Mouse (Mus musculus): ENCODE measurements at regions not wholly inside any gene's neighbourhood (a gene's known extent, or its start where the extent isn't known, plus 50 kb on each side); places are given as distances from the start of the nearest gene placed in this dataset.

DNA sequence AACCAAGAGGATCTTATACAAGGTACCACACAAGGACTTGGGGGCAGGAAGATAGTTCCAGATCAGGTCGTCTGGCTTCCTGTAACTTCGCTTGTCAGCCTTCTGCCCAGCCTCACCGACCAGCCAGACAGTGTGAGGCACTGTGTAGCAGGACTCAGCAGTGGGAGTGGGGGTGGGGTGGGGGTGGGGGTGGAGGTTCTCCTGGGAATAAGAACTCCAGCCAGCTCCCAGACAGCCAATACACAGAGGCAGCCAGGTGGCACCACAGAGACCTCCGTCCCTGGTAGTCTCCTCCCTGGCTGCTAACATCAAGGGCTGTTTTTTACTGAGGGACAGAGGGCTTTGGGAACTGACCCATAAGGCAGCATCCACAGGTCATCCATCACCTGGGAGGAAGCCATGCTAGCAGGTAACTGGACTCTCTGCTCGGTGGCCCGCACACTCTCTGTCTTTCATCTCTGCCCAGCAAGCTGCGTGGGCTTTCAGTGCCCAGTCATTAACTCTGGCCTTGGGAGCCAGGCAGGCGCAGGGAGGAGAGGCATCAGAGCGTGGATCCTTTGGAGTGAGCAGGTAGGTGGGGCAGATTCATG lies 60.3 kb upstream of the Wnt4 start:
- H3K27me3 ChIP-seq (ENCODE audit: poor library complexity, severe bottlenecking): no peaks in the 10 kb centered on the region
- H3K27ac ChIP-seq: no peak overlapping the region
- DNase-seq (ENCODE audit: extremely low spot score, low spot score): no peak
- H3K4me3 ChIP-seq: no peak overlapping the region
- peaks cover 7% of the 10 kb centered on the region for H3K4me1 ChIP-seq
- H3K36me3 ChIP-seq (replicated peaks): no peaks in the 10 kb centered on the region
- WGBS: 71% methylated on average over 9 of the region's 9 CpGs
- peaks cover 4% of the 10 kb centered on the region; the same call in 1 of the 2 replicates for H3K9me3 ChIP-seq

DNA sequence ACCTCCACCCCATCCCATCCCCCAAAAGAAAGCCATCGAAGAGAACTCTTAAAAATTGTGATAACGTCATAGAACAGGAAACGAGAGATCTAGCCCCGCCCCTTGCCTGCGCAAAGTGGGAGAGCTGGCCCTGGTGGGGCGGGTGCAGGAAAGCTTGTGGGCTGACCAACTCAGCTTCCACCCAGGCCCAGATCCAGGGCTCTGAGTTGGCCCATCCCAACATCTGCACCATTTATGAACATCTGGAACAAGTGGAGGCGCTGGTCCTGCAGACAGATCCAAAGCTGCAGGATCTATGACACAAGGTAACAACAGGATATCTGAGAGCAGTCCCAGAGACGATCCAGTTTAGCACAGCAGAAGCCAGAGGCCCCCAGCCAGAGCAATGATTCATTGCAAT lies 62.7 kb upstream of the Wnt4 start:
- DNase-seq (ENCODE audit: extremely low spot score, low spot score): no peak
- 88% methylated on average over 8 of the region's 8 CpGs for WGBS
- no peaks in the 10 kb centered on the region for H3K36me3 ChIP-seq (replicated peaks)

DNA sequence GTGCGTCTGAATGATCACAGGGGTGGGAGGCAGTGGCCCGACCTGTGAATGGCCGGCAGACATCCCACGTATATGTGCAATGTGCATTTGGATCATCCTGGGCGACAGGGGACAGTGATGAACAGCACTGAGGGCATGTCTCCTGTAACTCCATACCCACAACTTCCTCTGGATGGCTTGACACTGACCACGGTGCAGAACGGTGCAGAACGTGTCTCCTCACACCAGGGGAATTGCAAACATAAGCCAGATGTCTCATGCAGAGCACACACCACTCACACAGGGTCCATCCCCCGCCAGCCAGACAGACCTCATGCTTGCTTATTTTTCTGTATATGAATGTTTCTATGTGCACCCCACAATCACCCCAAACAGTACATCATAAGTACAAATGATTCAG lies 64.4 kb upstream of the Wnt4 start:
- Histone ChIP-seq H3K4me1 (peaks cover 28% of the 10 kb centered on the region), H3K27ac (no peak overlapping the region), H3K9me3 (no peaks in the 10 kb centered on the region), H3K4me3 (no peak overlapping the region), H3K27me3 (ENCODE audit: poor library complexity, severe bottlenecking) (no peaks in the 10 kb centered on the region), H3K36me3 (replicated peaks) (no peaks in the 10 kb centered on the region)
- DNase-seq (ENCODE audit: extremely low spot score, low spot score): no peak
- 81% methylated on average over 9 of the region's 9 CpGs for WGBS

More for the DNA sequence above, 62.7 kb upstream of the Wnt4 start:
- Histone ChIP-seq H3K27me3 (ENCODE audit: poor library complexity, severe bottlenecking) (no peaks in the 10 kb centered on the region), H3K27ac (no peak overlapping the region), H3K9me3 (no peaks in the 10 kb centered on the region), H3K4me1 (peaks cover 18% of the 10 kb centered on the region), H3K4me3 (no peak overlapping the region)

DNA sequence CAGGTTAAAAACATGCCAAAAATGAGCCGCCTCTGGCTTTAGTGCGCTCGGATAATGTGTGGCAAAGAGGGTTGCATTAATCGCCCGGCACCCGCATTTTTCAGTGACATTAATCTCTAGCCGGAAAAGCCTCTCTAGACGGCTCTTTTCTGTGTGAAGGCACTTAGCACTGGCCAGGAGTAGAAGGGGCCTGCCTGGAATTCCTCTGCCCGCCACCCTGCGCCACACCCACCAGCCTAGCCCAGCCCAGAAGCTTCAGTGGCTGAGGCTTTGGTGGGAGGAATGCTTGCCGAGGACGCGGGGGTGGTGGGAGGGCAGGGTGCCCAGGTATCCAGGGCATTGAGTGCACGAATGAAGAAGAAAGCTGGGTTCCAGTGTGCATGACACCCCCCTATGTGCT lies 65.2 kb upstream of the Wnt4 start:
- Histone ChIP-seq H3K4me1 (peaks cover 28% of the 10 kb centered on the region), H3K27ac (no peak overlapping the region; the same call in 1 of the 2 replicates), H3K36me3 (replicated peaks) (no peaks in the 10 kb centered on the region), H3K9me3 (no peaks in the 10 kb centered on the region), H3K4me3 (no peak overlapping the region), H3K27me3 (ENCODE audit: poor library complexity, severe bottlenecking) (no peaks in the 10 kb centered on the region)
- DNase-seq (ENCODE audit: extremely low spot score, low spot score): no peak
- WGBS: 56% methylated on average over 14 of the region's 14 CpGs

GRCm38 (mm10) chr4:137211288-137211687 lies 66.0 kb upstream of the Wnt4 start:
- 0 out of 2 replicates have a peak overlapping the region, but pooled peaks have one; percentile 21 for H3K27ac ChIP-seq
- 89% methylated on average over 4 of the region's 4 CpGs for WGBS

DNA sequence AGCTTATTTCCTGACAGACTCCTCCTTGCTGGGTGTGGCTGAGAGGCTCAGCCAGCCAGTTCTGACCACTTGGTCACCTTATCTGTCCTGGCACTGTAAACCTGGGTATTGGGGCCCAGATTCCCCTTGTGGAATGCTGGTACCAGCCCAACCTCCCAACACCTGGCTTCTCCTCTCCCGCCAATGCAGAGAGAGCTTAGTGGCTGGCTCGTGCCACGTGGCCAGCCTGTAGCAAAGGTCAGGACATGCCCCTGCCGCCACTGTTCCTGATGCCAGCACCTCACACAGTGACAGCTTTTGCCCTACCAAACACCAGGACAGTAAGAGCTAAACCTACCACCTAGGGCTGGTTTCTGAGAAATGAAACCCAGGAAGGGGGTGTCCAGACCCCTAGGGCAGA lies 66.8 kb upstream of the Wnt4 start:
- peaks cover 28% of the 10 kb centered on the region for H3K4me1 ChIP-seq
- DNase-seq (ENCODE audit: extremely low spot score, low spot score): no peak
- H3K36me3 ChIP-seq (replicated peaks): no peaks in the 10 kb centered on the region
- H3K27me3 ChIP-seq (ENCODE audit: poor library complexity, severe bottlenecking): no peaks in the 10 kb centered on the region
- H3K9me3 ChIP-seq: no peaks in the 10 kb centered on the region
- H3K27ac ChIP-seq: no peak overlapping the region
- 94% methylated on average over 4 of the region's 4 CpGs for WGBS
- H3K4me3 ChIP-seq: no peak overlapping the region

More at GRCm38 (mm10) chr4:137211288-137211687, 66.0 kb upstream of the Wnt4 start:
- Histone ChIP-seq H3K36me3 (replicated peaks) (no peaks in the 10 kb centered on the region), H3K9me3 (no peaks in the 10 kb centered on the region), H3K27me3 (ENCODE audit: poor library complexity, severe bottlenecking) (no peaks in the 10 kb centered on the region), H3K4me1 (peaks cover 28% of the 10 kb centered on the region), H3K4me3 (no peak overlapping the region)
- no peak for DNase-seq (ENCODE audit: extremely low spot score, low spot score)

DNA sequence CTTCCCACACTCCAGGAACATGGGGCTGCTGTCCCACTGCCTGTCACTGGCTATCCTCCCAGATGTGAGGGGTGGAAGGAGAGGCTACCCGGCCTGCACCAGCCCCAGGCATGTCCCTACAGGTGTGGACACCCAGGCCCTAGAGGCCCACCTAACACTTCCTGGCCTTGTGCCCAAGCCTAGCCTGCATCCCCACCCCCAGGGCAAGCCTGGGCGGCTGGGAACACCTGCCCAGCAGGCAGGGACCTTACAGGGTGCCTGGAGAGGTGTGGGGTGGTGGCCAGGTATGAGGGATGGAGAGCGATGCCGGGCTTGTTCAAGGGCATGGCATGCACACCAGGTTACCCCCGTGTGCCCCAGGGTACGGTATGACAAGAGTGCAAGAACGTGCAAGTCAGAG lies 76.3 kb upstream of the Wnt4 start:
- WGBS: 83% methylated on average over 7 of the region's 7 CpGs
- no peaks in the 10 kb centered on the region for H3K36me3 ChIP-seq (replicated peaks)
- H3K27me3 ChIP-seq (ENCODE audit: poor library complexity, severe bottlenecking): peaks cover 5% of the 10 kb centered on the region
- no peaks in the 10 kb centered on the region for H3K9me3 ChIP-seq
- DNase-seq (ENCODE audit: extremely low spot score, low spot score): no peak
- peaks cover 41% of the 10 kb centered on the region for H3K4me1 ChIP-seq
- no peak overlapping the region for H3K4me3 ChIP-seq
- H3K27ac ChIP-seq: no peak overlapping the region

DNA sequence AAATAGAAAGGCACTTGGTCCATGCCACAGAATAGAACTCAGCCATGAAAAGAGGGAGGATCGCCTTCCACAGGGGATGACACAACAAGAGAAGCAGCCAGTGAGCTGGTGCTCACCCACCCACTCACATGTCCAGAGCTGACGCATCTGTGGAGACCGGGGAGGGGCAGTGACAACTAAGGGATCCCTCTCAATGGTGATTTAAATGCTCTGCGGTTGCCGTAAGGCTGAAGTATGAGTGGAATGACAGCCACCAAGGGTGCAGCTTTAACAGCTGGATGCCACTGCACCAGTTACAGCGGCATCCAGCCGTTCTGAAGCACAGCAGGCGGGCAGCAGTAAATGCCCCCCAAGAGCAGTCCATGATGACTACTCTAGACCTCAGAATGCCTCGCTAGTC lies 76.9 kb upstream of the Wnt4 start:
- DNase-seq (ENCODE audit: extremely low spot score, low spot score): no peak
- H3K4me1 ChIP-seq: peaks cover 40% of the 10 kb centered on the region
- no peak overlapping the region for H3K4me3 ChIP-seq
- WGBS: 69% methylated on average over 9 of the region's 9 CpGs
- no peaks in the 10 kb centered on the region for H3K36me3 ChIP-seq (replicated peaks)
- no peaks in the 10 kb centered on the region for H3K9me3 ChIP-seq
- no peak overlapping the region for H3K27ac ChIP-seq
- peaks cover 5% of the 10 kb centered on the region for H3K27me3 ChIP-seq (ENCODE audit: poor library complexity, severe bottlenecking)

DNA sequence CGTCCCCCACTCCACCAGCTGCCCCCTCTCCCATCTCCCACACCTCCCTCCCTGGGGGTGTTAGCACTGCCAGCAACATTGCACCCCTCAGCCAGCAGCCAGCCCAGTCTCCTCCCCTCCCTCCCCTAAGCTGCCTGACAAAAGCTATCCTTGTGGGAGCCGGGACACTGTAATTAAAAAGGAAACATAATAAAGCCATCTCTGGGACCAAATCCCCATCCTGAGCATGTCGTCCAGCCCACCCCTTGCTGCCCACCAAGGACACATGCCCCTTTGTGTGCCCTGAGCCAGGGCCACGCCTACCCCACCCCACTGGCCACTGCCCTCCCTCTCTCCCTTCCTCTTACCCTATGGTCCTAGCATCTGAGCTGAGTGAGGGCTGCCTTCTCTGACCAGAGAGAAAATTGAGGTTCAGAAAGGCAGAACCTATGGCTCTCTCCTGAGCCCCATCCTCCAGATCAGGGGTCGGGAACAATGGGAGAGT lies 80.8 kb upstream of the Wnt4 start:
- H3K27ac ChIP-seq: no peak overlapping the region
- peaks cover 32% of the 10 kb centered on the region for H3K4me1 ChIP-seq
- DNase-seq (ENCODE audit: extremely low spot score, low spot score): no peak
- no peaks in the 10 kb centered on the region for H3K9me3 ChIP-seq
- H3K36me3 ChIP-seq (replicated peaks): no peaks in the 10 kb centered on the region
- 28% methylated on average over 5 of the region's 5 CpGs for WGBS
- peaks cover 5% of the 10 kb centered on the region for H3K27me3 ChIP-seq (ENCODE audit: poor library complexity, severe bottlenecking)
- no peak overlapping the region for H3K4me3 ChIP-seq

DNA sequence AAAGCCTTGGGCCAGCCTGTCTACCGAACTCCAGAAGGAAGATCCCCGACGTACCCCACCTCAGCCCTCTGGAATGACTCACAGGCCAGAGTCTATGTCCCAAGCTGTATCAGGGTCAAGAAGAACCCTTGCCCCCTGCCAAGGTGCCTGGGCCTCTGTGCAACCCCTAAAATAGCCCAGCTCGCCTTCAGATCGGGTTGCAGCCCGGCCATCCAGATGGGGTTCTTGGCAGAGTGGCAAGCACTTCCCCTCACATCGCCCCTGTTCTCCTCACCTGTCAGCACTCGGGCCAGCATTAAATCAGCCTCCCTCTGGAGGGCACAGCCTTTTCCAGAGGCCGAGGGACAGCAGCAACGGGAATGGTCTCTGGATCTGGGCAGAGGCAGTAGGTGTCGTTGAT lies 83.2 kb upstream of the Wnt4 start:
- H3K27ac ChIP-seq: peak overlapping the region; percentile 25; the same call in 1 of the 2 replicates
- no peak for DNase-seq (ENCODE audit: extremely low spot score, low spot score)
- H3K9me3 ChIP-seq: no peaks in the 10 kb centered on the region
- WGBS: 89% methylated on average over 11 of the region's 11 CpGs
- H3K4me1 ChIP-seq: peaks cover 25% of the 10 kb centered on the region
- H3K36me3 ChIP-seq (replicated peaks): no peaks in the 10 kb centered on the region
- no peak overlapping the region for H3K4me3 ChIP-seq
- no peaks in the 10 kb centered on the region; the same call in none of the 2 replicates for H3K27me3 ChIP-seq (ENCODE audit: poor library complexity, severe bottlenecking)

- no peaks in the 10 kb centered on the region for H3K36me3 ChIP-seq (replicated peaks)
- H3K4me3 ChIP-seq: no peak overlapping the region
- DNase-seq (ENCODE audit: extremely low spot score, low spot score): no peak
- no peak overlapping the region for H3K27ac ChIP-seq
- H3K4me1 ChIP-seq: 0 out of 2 replicates have a peak, but pooled peaks cover 6% of the 10 kb centered on the region
- 0 out of 2 replicates have a peak, but pooled peaks cover 3% of the 10 kb centered on the region for H3K27me3 ChIP-seq (ENCODE audit: poor library complexity, severe bottlenecking)
- no peaks in the 10 kb centered on the region for H3K9me3 ChIP-seq
- WGBS: 85% methylated on average over 10 of the region's 10 CpGs
Observed at GRCm38 (mm10) chr4:137190625-137191024, 86.7 kb upstream of the Wnt4 start.

- 91% methylated on average over 4 of the region's 4 CpGs for WGBS
- Histone ChIP-seq H3K4me1 (peaks cover 9% of the 10 kb centered on the region), H3K27me3 (ENCODE audit: poor library complexity, severe bottlenecking) (0 out of 2 replicates have a peak, but pooled peaks cover 3% of the 10 kb centered on the region), H3K36me3 (replicated peaks) (no peaks in the 10 kb centered on the region), H3K9me3 (no peaks in the 10 kb centered on the region), H3K27ac (no peak overlapping the region), H3K4me3 (no peak overlapping the region)
- DNase-seq (ENCODE audit: extremely low spot score, low spot score): no peak
Observed at GRCm38 (mm10) chr4:137189801-137190200, 87.5 kb upstream of the Wnt4 start.

DNA sequence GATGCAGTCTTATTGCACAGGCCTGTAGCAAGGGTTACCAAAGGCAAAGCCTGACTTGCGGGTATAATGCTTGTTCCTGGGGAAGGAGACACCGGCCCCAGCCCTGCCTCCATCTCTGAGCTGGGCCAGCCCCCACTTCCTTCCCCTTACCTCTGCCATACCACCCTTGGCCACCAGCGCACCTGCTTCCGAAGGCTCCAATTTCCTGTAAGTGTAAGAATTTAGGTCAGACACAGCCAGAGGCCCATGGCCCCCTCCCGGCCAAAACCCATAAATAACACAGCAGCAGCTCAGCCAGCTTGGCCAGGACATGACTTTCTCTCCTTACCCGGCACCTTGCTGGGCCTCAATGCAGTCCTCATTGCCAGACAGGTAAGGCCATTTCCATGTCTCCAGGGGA lies 88.2 kb upstream of the Wnt4 start:
- DNase-seq (ENCODE audit: extremely low spot score, low spot score): no peak

More for the DNA sequence above, 88.2 kb upstream of the Wnt4 start:
- H3K4me1 ChIP-seq: peaks cover 16% of the 10 kb centered on the region
- 69% methylated on average over 6 of the region's 6 CpGs for WGBS
- H3K27ac ChIP-seq: no peak overlapping the region
- H3K27me3 ChIP-seq (ENCODE audit: poor library complexity, severe bottlenecking): 0 out of 2 replicates have a peak, but pooled peaks cover 3% of the 10 kb centered on the region
- no peaks in the 10 kb centered on the region for H3K9me3 ChIP-seq
- no peaks in the 10 kb centered on the region for H3K36me3 ChIP-seq (replicated peaks)
- no peak overlapping the region for H3K4me3 ChIP-seq
